Mouse (Mus musculus): ENCODE measurements around the gene Atp2b2.

DNA sequence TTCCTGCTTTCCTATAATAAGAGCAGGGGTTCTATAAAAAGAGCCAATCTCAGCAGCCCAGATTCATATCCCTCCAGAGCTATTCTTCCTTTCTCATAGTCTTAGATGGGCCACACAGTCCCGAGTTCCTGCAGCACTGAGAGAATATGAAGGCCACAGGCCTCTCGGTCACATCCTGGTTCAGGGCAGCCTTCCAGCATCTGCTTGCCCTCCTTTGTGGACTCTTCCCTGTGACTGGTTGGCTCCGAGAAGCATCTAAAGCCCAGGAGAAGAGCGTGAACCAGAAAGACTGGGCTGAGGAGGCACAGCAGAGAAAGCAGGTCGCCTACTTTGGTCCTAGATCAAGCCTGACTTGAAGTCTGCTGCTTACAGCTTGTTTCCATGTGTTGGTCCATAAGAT is 28.6 kb downstream of the Atp2b2 start:
- TF ChIP-seq CTCF (IDR thresholded peaks at IDR 0.05; ENCODE audit: low read depth) = no peak
- no peak for TF ChIP-seq EP300 (IDR thresholded peaks at IDR 0.05; ENCODE audit: low read depth)

All from liver, embryonic 14.5 days (tissue).